Comparison of ENCODE assay signal across 23 mouse cellular contexts in the genomic region with DNA sequence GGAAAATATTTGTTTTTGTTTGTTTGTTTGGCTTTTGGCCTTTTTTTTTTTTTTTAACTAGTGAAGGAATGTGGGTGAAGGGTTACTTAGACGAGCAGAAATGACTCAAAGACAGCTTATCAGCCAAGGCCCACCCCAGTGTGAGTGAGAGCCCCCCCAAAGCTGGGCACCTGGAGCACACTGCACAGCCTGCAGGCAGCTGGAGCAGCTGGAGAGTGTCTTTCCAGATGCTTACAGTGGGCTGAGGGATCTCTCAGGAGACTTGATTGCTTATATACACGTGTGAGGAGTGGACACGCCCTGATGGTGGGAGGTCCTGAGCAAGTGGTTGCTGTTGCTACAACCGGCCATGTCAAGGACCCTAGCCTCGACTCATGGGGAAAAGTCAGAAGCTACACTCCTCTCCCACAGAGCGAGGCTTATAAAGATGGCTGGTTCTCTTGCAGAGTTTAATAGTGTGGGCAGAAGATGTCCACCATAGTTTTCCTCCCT.
"Had no signal": no experiment of that assay in that cellular context is flagged by ENCODE, and none has a peak within 500 bp of the region (broad histone marks: within the 10 kb centered on the region; RNA-seq: fewer than 3 reads in every experiment).

No protein-coding gene starts in this region.

- ATAC-seq: intestine, embryonic 16.5 days; midbrain, embryonic 15.5 days had no signal

- H3K4me2 ChIP-seq: limb, embryonic 12.5 days; limb, embryonic 15.5 days; liver, embryonic 15.5 days; lung, embryonic 15.5 days; midbrain, embryonic 12.5 days; midbrain, embryonic 15.5 days; neural tube, embryonic 12.5 days; neural tube, embryonic 15.5 days had no signal

- H3K9me3 ChIP-seq: limb, embryonic 12.5 days; limb, embryonic 15.5 days; liver, embryonic 15.5 days; lung, embryonic 15.5 days; midbrain, embryonic 12.5 days; midbrain, embryonic 15.5 days; neural tube, embryonic 12.5 days; neural tube, embryonic 15.5 days had no signal

- H3K27ac ChIP-seq: layer of hippocampus, adult 2 months; limb, embryonic 12.5 days; limb, embryonic 15.5 days; liver, embryonic 15.5 days; lung, embryonic 15.5 days; macrophage; midbrain, embryonic 12.5 days; midbrain, embryonic 15.5 days; neural tube, embryonic 12.5 days; neural tube, embryonic 15.5 days had no signal

- H3K4me1 ChIP-seq: limb, embryonic 12.5 days; limb, embryonic 15.5 days; liver, embryonic 15.5 days; lung, embryonic 15.5 days; neural tube, embryonic 12.5 days; neural tube, embryonic 15.5 days had no signal

- H3K9ac ChIP-seq: limb, embryonic 12.5 days; limb, embryonic 15.5 days; liver, embryonic 15.5 days; lung, embryonic 15.5 days; midbrain, embryonic 12.5 days; midbrain, embryonic 15.5 days; neural tube, embryonic 12.5 days; neural tube, embryonic 15.5 days had no signal

- H3K4me3 ChIP-seq: layer of hippocampus, adult 2 months; limb, embryonic 12.5 days; limb, embryonic 15.5 days; liver, embryonic 15.5 days; lung, embryonic 15.5 days; midbrain, embryonic 12.5 days; midbrain, embryonic 15.5 days; neural tube, embryonic 12.5 days; neural tube, embryonic 15.5 days had no signal

- DNase-seq: kidney, adult 18-20 months; kidney, adult 9 months; kidney, postnatal 14 days; layer of hippocampus, adult 9-11 months; left cerebral cortex, postnatal 4 days; lung, adult 18-20 months; lung, postnatal 14 days; retina, postnatal 1 day; right cerebral cortex, postnatal 25 days; spleen, adult 18-20 months; thymus, adult 18-20 months; thymus, postnatal 36 days had no signal

- H3K27me3 ChIP-seq: limb, embryonic 12.5 days; limb, embryonic 15.5 days; liver, embryonic 15.5 days; lung, embryonic 15.5 days; midbrain, embryonic 12.5 days; midbrain, embryonic 15.5 days; neural tube, embryonic 12.5 days; neural tube, embryonic 15.5 days had no signal
